In genomic region chr5:148942305-148942704, GRCm38 (mm10) we compare ENCODE assay signal across 19 mouse cellular contexts. TPM values are rescaled to one million over a fixed set of nuclear protein-coding genes. Genes with fewer than 3 reads are reported as not detected.
DNase-seq lines count a peak whose midpoint lies in the region; ATAC-seq and TF ChIP-seq lines count a peak whose summit lies in the region.
"Had no signal": no experiment of that assay in that cellular context is flagged by ENCODE, and none has a peak within 500 bp of the region (broad histone marks: within the 10 kb centered on the region; RNA-seq: fewer than 3 reads in every experiment).

No protein-coding gene starts in this region.

- H3K36me3 ChIP-seq in heart, embryonic 11.5 days (ENCODE audit: control insufficient read depth, insufficient read depth, low read length), result no peaks in the 10 kb centered on the region
- no peaks in the 10 kb centered on the region for H3K36me3 ChIP-seq in midbrain, postnatal 0 days (ENCODE audit: insufficient read depth, low read length)
- no peaks in the 10 kb centered on the region for H3K36me3 ChIP-seq in midbrain, embryonic 16.5 days (ENCODE audit: control insufficient read depth, insufficient read depth, low read length)
- H3K36me3 ChIP-seq in testis, adult 2 months (ENCODE audit: control insufficient read depth, insufficient read depth, low read length), result no peaks in the 10 kb centered on the region
- H3K36me3 ChIP-seq: midbrain, embryonic 12.5 days; neural tube, embryonic 13.5 days had no signal

- H3K27ac ChIP-seq in heart, embryonic 11.5 days (ENCODE audit: low read depth, low read length), result no peak overlapping the region
- no peak overlapping the region for H3K27ac ChIP-seq in midbrain, postnatal 0 days (ENCODE audit: low read depth, low read length)
- no peak overlapping the region for H3K27ac ChIP-seq in midbrain, embryonic 16.5 days (ENCODE audit: low read length)
- no peak overlapping the region for H3K27ac ChIP-seq in bone marrow, adult 2 months (ENCODE audit: control insufficient read depth, insufficient read depth, low read depth, low read length, poor library complexity)
- H3K27ac ChIP-seq in testis, adult 2 months (ENCODE audit: control insufficient read depth, insufficient read depth, low read depth, low read length), result no peak overlapping the region
- H3K27ac ChIP-seq: forebrain, embryonic 13.5 days; midbrain, embryonic 12.5 days had no signal

- H3K9ac ChIP-seq in heart, embryonic 11.5 days (ENCODE audit: low read depth, low read length), result no peak overlapping the region
- no peak overlapping the region for H3K9ac ChIP-seq in midbrain, postnatal 0 days (replicated peaks; ENCODE audit: low read length, poor library complexity, severe bottlenecking)
- H3K9ac ChIP-seq in midbrain, embryonic 16.5 days (ENCODE audit: low read depth, low read length), result no peak overlapping the region
- H3K9ac ChIP-seq: forebrain, embryonic 13.5 days; midbrain, embryonic 12.5 days; neural tube, embryonic 13.5 days had no signal

- H3K4me2 ChIP-seq in heart, embryonic 11.5 days, result no peak overlapping the region
- no peak overlapping the region for H3K4me2 ChIP-seq in midbrain, postnatal 0 days (ENCODE audit: low read depth, low read length, poor library complexity, severe bottlenecking)
- H3K4me2 ChIP-seq in midbrain, embryonic 16.5 days (ENCODE audit: low read length), result no peak overlapping the region
- H3K4me2 ChIP-seq: forebrain, embryonic 13.5 days; midbrain, embryonic 12.5 days had no signal

- no peak for ATAC-seq in heart, embryonic 11.5 days (replicated peaks; ENCODE audit: insufficient number of reproducible peaks, low FRiP score, low TSS enrichment)
- ATAC-seq in midbrain, postnatal 0 days (ENCODE audit: low FRiP score), result no peak
- no peak for ATAC-seq in midbrain, embryonic 16.5 days

- peaks cover 2% of the 10 kb centered on the region; the same call in 1 of the 2 replicates for H3K9me3 ChIP-seq in heart, embryonic 11.5 days (replicated peaks; ENCODE audit: control insufficient read depth, low read length)
- H3K9me3 ChIP-seq in midbrain, postnatal 0 days (ENCODE audit: low read length), result no peaks in the 10 kb centered on the region
- no peaks in the 10 kb centered on the region for H3K9me3 ChIP-seq in midbrain, embryonic 16.5 days (replicated peaks; ENCODE audit: control insufficient read depth, low read length, poor library complexity, severe bottlenecking)
- H3K9me3 ChIP-seq: midbrain, embryonic 12.5 days had no signal

- peak; percentile 52 for TF ChIP-seq CTCF in midbrain, postnatal 0 days (IDR thresholded peaks at IDR 0.05)
- peak; percentile 48; the same call in 1 of the 2 replicates for TF ChIP-seq CTCF in bone marrow, adult 2 months (IDR thresholded peaks at IDR 0.05; ENCODE audit: control insufficient read depth, insufficient read depth, low read length)
- TF ChIP-seq CTCF in testis, adult 2 months (IDR thresholded peaks at IDR 0.05; ENCODE audit: control insufficient read depth, insufficient read depth, insufficient replicate concordance, low read depth, low read length), result peak; percentile 79; the same call in 1 of the 2 replicates

- no peak for TF ChIP-seq POLR2A in bone marrow, adult 2 months (IDR thresholded peaks at IDR 0.05; ENCODE audit: borderline replicate concordance, control insufficient read depth, low read depth, low read length)
- no peak for TF ChIP-seq POLR2A in testis, adult 2 months (IDR thresholded peaks at IDR 0.05; ENCODE audit: control insufficient read depth, low read depth, low read length)

- 88% methylated on average over 6 of the region's 6 CpGs for WGBS in heart, embryonic 11.5 days (ENCODE audit: insufficient replicate concordance)
- WGBS in midbrain, postnatal 0 days, result 95% methylated on average over 6 of the region's 6 CpGs
- WGBS in midbrain, embryonic 16.5 days, result 96% methylated on average over 6 of the region's 6 CpGs
- 91% methylated on average over 6 of the region's 6 CpGs for WGBS in bone marrow, adult 2 months

- H3K4me3 ChIP-seq in heart, embryonic 11.5 days (ENCODE audit: low read depth, low read length), result no peak overlapping the region
- no peak overlapping the region for H3K4me3 ChIP-seq in midbrain, postnatal 0 days (ENCODE audit: low read depth, low read length)
- H3K4me3 ChIP-seq in midbrain, embryonic 16.5 days (ENCODE audit: low read depth, low read length), result no peak overlapping the region
- no peak overlapping the region for H3K4me3 ChIP-seq in bone marrow, adult 2 months (replicated peaks; ENCODE audit: control insufficient read depth, low read depth, low read length)
- no peak overlapping the region for H3K4me3 ChIP-seq in testis, adult 2 months (ENCODE audit: control insufficient read depth, low read depth, low read length)
- H3K4me3 ChIP-seq: forebrain, embryonic 13.5 days; midbrain, embryonic 12.5 days; neural tube, embryonic 13.5 days had no signal

- H3K27me3 ChIP-seq in heart, embryonic 11.5 days (ENCODE audit: control insufficient read depth, insufficient read depth, low read length), result no peaks in the 10 kb centered on the region
- no peaks in the 10 kb centered on the region for H3K27me3 ChIP-seq in midbrain, postnatal 0 days (ENCODE audit: insufficient read depth, low read length)
- H3K27me3 ChIP-seq in midbrain, embryonic 16.5 days (ENCODE audit: control insufficient read depth, insufficient read depth, low read depth, low read length), result no peaks in the 10 kb centered on the region
- H3K27me3 ChIP-seq in testis, adult 2 months (ENCODE audit: control insufficient read depth, insufficient read depth, low read length), result no peaks in the 10 kb centered on the region
- H3K27me3 ChIP-seq: forebrain, embryonic 13.5 days; midbrain, embryonic 12.5 days; neural tube, embryonic 13.5 days had no signal

- DNase-seq in heart, postnatal 4 days, result peak; percentile 24
- no peak for DNase-seq in midbrain, postnatal 0 days (ENCODE audit: low spot score)
- no peak for DNase-seq in urinary bladder, postnatal 14 days (ENCODE audit: low spot score)
- DNase-seq in layer of hippocampus, adult 8-10 months (ENCODE audit: low spot score in 2 of 2), result no peak
- DNase-seq: adrenal gland, adult 2 months; cerebellum, adult 11-12 months; kidney, adult 8-10 months; layer of hippocampus, adult 9-11 months; right cerebral cortex, postnatal 25 days had no signal

- H3K4me1 ChIP-seq in heart, embryonic 11.5 days (ENCODE audit: control insufficient read depth, insufficient read depth, low read length), result no peaks in the 10 kb centered on the region
- no peaks in the 10 kb centered on the region for H3K4me1 ChIP-seq in midbrain, postnatal 0 days (ENCODE audit: insufficient read depth, low read length)
- no peaks in the 10 kb centered on the region for H3K4me1 ChIP-seq in midbrain, embryonic 16.5 days (ENCODE audit: control insufficient read depth, insufficient read depth, low read length)
- peaks cover 2% of the 10 kb centered on the region for H3K4me1 ChIP-seq in bone marrow, adult 2 months (ENCODE audit: control insufficient read depth, insufficient read depth, low read length)
- H3K4me1 ChIP-seq in testis, adult 2 months (ENCODE audit: control insufficient read depth, insufficient read depth, low read length), result no peaks in the 10 kb centered on the region; the same call in 1 of the 2 replicates
- H3K4me1 ChIP-seq: forebrain, embryonic 13.5 days had no signal

RNA-seq across cellular contexts. Expression of gene Katnal1, which starts 13.2 kb away (rescaled TPM):
- total RNA-seq in heart, postnatal 4 days (2021), result 10 to 100 TPM in 1 of 2 experiments, 1 to 10 TPM in 1; 9.6 to 11.0 TPM
- polyA plus RNA-seq in heart, embryonic 11.5 days (2014; fragmentation: Nextera tagmentation; extraction: Ambion mirVana), result 17.4 and 18.5 TPM in 2 replicates
- 38.0 and 51.1 TPM in 2 replicates for total RNA-seq in midbrain, postnatal 0 days (2014; rRNA removed)
- polyA plus RNA-seq in midbrain, postnatal 0 days (2015; fragmentation: Nextera tagmentation; extraction: Ambion mirVana), result 23.6 and 31.4 TPM in 2 replicates
- 40.2 and 40.7 TPM in 2 replicates for polyA plus RNA-seq in midbrain, embryonic 16.5 days (2015; fragmentation: Nextera tagmentation; extraction: Ambion mirVana)
- 10.1 and 11.1 TPM in 2 replicates for polyA plus RNA-seq in bone marrow, adult 2 months (2011; ENCODE audit: insufficient read depth, insufficient read length, low replicate concordance, missing spikeins)
- 47.1 and 48.3 TPM in 2 replicates for polyA plus RNA-seq in testis, adult 2 months (2012; rRNA removed)
- total RNA-seq in layer of hippocampus, adult 8-10 months (2022), result 10 to 100 TPM; 55.4 to 73.6 (median 64.1) TPM

RNA-seq across cellular contexts. Expression of gene Gm42791, which starts 52.6 kb away (rescaled TPM):
- 1 to 10 TPM; 2.6 to 2.9 TPM for total RNA-seq in heart, postnatal 4 days (2021)
- polyA plus RNA-seq in heart, embryonic 11.5 days (2014; fragmentation: Nextera tagmentation; extraction: Ambion mirVana), result 2.5 TPM in 1 of 2 replicates, not detected in the other
- not detected in 2 replicates for total RNA-seq in midbrain, postnatal 0 days (2014; rRNA removed)
- polyA plus RNA-seq in midbrain, postnatal 0 days (2015; fragmentation: Nextera tagmentation; extraction: Ambion mirVana), result 2.1 and 3.1 TPM in 2 replicates
- polyA plus RNA-seq in midbrain, embryonic 16.5 days (2015; fragmentation: Nextera tagmentation; extraction: Ambion mirVana), result 5.7 and 6.7 TPM in 2 replicates
- 8.4 TPM in 1 of 2 replicates, not detected in the other for polyA plus RNA-seq in bone marrow, adult 2 months (2011; ENCODE audit: insufficient read depth, insufficient read length, low replicate concordance, missing spikeins)
- polyA plus RNA-seq in testis, adult 2 months (2012; rRNA removed), result not detected in 2 replicates
- 10 to 100 TPM; 20.4 to 38.3 (median 34.6) TPM for total RNA-seq in layer of hippocampus, adult 8-10 months (2022)
- total RNA-seq: ES-E14 had no signal
- polyA plus RNA-seq: adrenal gland, adult 2 months; embryonic facial prominence, embryonic 11.5 days; limb, embryonic 14.5 days had no signal
